Mouse (Mus musculus) cerebellum, adult 2 months (tissue): ENCODE measurements around the gene Sdhaf1. TPM values are rescaled to one million over a fixed set of nuclear protein-coding genes. Genes with fewer than 3 reads are reported as not detected.

Source experiments
- DNase-seq, 2 experiments: peaks; one replicate each; pipeline ENCODE4 v3.0.0; 2021
- H3K27ac ChIP-seq: fragments of 200-500 bp; 2 replicates; pipeline ENCODE4 v1.5.1; 2012; ENCODE audit warnings: low read length, control low read depth, inconsistent platforms; ENCODE audit not compliant: insufficient read depth
- H3K27me3 ChIP-seq: fragments of 200-500 bp; 2 replicates; pipeline ENCODE4 v1.6.1; 2012; ENCODE audit warnings: inconsistent platforms, mild to moderate bottlenecking, low read length, moderate library complexity; ENCODE audit not compliant: control insufficient read depth, insufficient read depth
- H3K4me1 ChIP-seq: fragments of 200-500 bp; 2 replicates; pipeline ENCODE4 v1.6.1; 2011; ENCODE audit warnings: low read length; ENCODE audit not compliant: control insufficient read depth, insufficient read depth
- H3K4me3 ChIP-seq: fragments of 200-500 bp; replicated peaks from 2 replicates; pipeline ENCODE3; 2011; ENCODE audit warnings: mild to moderate bottlenecking, low read depth, low read length, control low read depth; ENCODE audit not compliant: insufficient read depth
- CTCF ChIP-seq: fragments of 200-500 bp; IDR thresholded peaks from 2 replicates; pipeline ENCODE4 v1.5.1; 2011; ENCODE audit warnings: low read depth, mild to moderate bottlenecking, control low read depth, low read length, moderate library complexity, borderline replicate concordance; ENCODE audit not compliant: insufficient read depth
- POLR2A ChIP-seq: fragments of 200-500 bp; IDR thresholded peaks from 2 replicates; pipeline ENCODE4 v1.6.1; 2011; ENCODE audit warnings: low read length, control low read depth, borderline replicate concordance; ENCODE audit not compliant: insufficient read depth
- WGBS: fragments of 180-500 bp; shearing (Covaris S2); methylation state at CpG from one replicate; pipeline ENCODE4 v1.1.7; 2018; 5-methylcytosine and 5-hydroxymethylcytosine counted together
- polyA plus RNA-seq: library from polyadenylated mRNA; depleted of rRNA; stranded (reverse); fragments of >200 nt; gene quantifications from 2 replicates; pipeline ENCODE4 v1.2.3, GENCODE M21; 2012

The Sdhaf1 gene
- polyA plus RNA-seq, 1 experiment: 21.9 TPM

- WGBS: 11% methylated on average over 6 of the region's 6 CpGs
- H3K27ac ChIP-seq: no peak overlapping the region
- TF ChIP-seq POLR2A: no peak
- peak; percentile 86 for TF ChIP-seq CTCF
Observed at GRCm38 (mm10) chr7:30353279-30353822, 29.7 kb upstream of the Sdhaf1 start.

DNA sequence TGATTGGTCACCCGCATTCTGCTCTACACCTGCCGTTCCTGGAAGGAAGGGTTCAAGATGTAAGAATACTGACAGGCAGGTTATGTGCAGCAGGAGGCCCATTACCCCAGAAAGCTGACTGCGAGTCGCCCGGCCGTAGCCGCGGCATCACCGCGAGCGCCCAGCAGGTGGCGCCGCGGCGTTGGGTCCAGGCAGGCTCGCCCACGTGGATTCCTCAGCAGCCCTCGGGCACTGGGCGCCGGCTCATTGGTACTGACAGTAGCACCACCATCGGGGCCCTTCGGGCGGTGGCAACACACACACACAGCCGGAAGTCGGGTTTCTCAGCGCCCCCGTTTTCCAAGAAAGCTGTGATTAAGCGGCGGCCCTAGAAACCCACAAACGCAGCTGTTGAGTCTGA, 24.1 kb upstream of the Sdhaf1 start:
- Histone ChIP-seq H3K4me1 (no peaks in the 10 kb centered on the region; the same call in 1 of the 2 replicates), H3K4me3 (no peak overlapping the region), H3K27me3 (no peaks in the 10 kb centered on the region), H3K27ac (no peak overlapping the region)
- 1% methylated on average over 30 of the region's 30 CpGs for WGBS
- DNase-seq: peak; percentile 85 to 86
- TF ChIP-seq CTCF (peak; percentile 84), POLR2A (no peak)

More at GRCm38 (mm10) chr7:30353279-30353822, 29.7 kb upstream of the Sdhaf1 start:
- H3K4me1 ChIP-seq: peaks cover 15% of the 10 kb centered on the region
- DNase-seq: peak; percentile 69 to 81
- no peak overlapping the region for H3K4me3 ChIP-seq
- H3K27me3 ChIP-seq: no peaks in the 10 kb centered on the region

DNA sequence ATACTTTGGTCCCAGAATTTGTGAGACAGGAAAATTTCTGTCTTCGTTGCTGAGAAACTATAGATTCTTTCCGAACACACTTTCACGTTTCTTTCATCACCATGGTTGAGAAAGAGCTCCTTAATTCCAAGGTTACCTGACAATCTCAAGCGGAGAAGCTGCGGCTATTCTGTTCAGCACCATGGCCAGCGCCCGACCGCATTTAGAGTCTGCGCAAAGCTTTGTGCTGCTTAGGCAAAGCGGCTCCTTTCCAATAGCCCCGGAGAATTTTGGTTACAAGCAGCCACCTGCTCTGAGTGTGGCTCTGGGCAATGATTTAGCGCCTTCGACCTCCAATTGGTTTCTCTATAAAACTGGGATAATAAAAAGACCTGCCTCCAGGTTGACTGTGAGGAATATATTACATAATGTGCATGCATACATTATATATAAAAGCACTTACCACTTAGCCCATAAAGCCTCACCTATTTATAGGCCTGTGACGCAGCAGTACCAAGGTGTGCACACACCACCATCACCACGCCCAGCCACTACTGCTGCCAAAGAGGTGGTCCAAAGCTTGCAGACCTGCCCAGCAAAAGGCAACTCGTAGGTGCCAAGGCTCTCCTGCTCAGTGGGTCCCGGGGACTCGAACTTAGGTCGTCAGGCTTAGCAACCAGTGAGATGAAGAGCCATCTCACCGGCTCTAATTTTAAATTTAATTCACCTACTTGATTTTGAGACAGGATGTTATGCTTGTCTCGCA, 23.1 kb upstream of the Sdhaf1 start:
- DNase-seq: no peak
- no peaks in the 10 kb centered on the region; the same call in 1 of the 2 replicates for H3K4me1 ChIP-seq
- no peaks in the 10 kb centered on the region for H3K27me3 ChIP-seq
- no peak for TF ChIP-seq POLR2A
- WGBS: 62% methylated on average over 21 of the region's 21 CpGs
- H3K27ac ChIP-seq: no peak overlapping the region
- H3K4me3 ChIP-seq: no peak overlapping the region

GRCm38 (mm10) chr7:30339432-30340109, 15.9 kb upstream of the Sdhaf1 start:
- peaks cover 32% of the 10 kb centered on the region for H3K4me1 ChIP-seq
- H3K27ac ChIP-seq: peak overlapping the region; percentile 11; the same call in 1 of the 2 replicates
- no peak overlapping the region for H3K4me3 ChIP-seq
- DNase-seq: peak; percentile 76 to 85
- TF ChIP-seq CTCF (no peak), POLR2A (no peak)
- H3K27me3 ChIP-seq: no peaks in the 10 kb centered on the region
- 7% methylated on average over 5 of the region's 5 CpGs for WGBS

- Histone ChIP-seq H3K27ac (0 out of 2 replicates have a peak overlapping the region, but pooled peaks have one; percentile 16), H3K27me3 (no peaks in the 10 kb centered on the region), H3K4me1 (peaks cover 45% of the 10 kb centered on the region), H3K4me3 (peak overlapping the region; percentile 9)
- 2% methylated on average over 9 of the region's 9 CpGs for WGBS
- peak; percentile 89 to 93 for DNase-seq
- 0 out of 2 replicates have a peak, but pooled peaks have one; percentile 29 for TF ChIP-seq POLR2A
- peak; percentile 98 for TF ChIP-seq CTCF
Observed at GRCm38 (mm10) chr7:30336384-30336783, 12.7 kb upstream of the Sdhaf1 start.

GRCm38 (mm10) chr7:30335688-30336087, 12.0 kb upstream of the Sdhaf1 start:
- Histone ChIP-seq H3K4me1 (peaks cover 45% of the 10 kb centered on the region), H3K4me3 (no peak overlapping the region), H3K27me3 (no peaks in the 10 kb centered on the region), H3K27ac (no peak overlapping the region)
- no peak for DNase-seq
- WGBS: 34% methylated on average over 6 of the region's 6 CpGs
- TF ChIP-seq POLR2A (no peak), CTCF (no peak)

- WGBS: 48% methylated on average over 5 of the region's 5 CpGs
- TF ChIP-seq CTCF: no peak
- no peak for TF ChIP-seq POLR2A
- peaks cover 42% of the 10 kb centered on the region for H3K4me1 ChIP-seq
- peak in 1 of 2 experiments; percentile 57 for DNase-seq
- H3K4me3 ChIP-seq: no peak overlapping the region
- peak overlapping the region; percentile 77 for H3K27ac ChIP-seq
- H3K27me3 ChIP-seq: no peaks in the 10 kb centered on the region
Observed at GRCm38 (mm10) chr7:30334563-30334962, 10.9 kb upstream of the Sdhaf1 start.

- peak; percentile 87 to 90 for DNase-seq
- Histone ChIP-seq H3K4me1 (peaks cover 32% of the 10 kb centered on the region), H3K27ac (peak overlapping the region; percentile 77), H3K4me3 (no peak overlapping the region), H3K27me3 (no peaks in the 10 kb centered on the region)
- TF ChIP-seq CTCF (no peak), POLR2A (no peak)
- WGBS: 3% methylated on average over 4 of the region's 4 CpGs
Observed at GRCm38 (mm10) chr7:30333436-30333835, 9.7 kb upstream of the Sdhaf1 start.
